Mouse (Mus musculus) megakaryocyte, adult 5-6 weeks (primary cell): ENCODE data around the gene Col17a1. TPM values are rescaled to one million over a fixed set of nuclear protein-coding genes. Genes with fewer than 3 reads are reported as not detected.

Source experiments
- ATAC-seq: 2 replicates; pipeline ENCODE4 v1.8.0; 2016; ENCODE audit warnings: mild to moderate bottlenecking, inconsistent platforms; ENCODE audit not compliant: poor library complexity, severe bottlenecking
- total RNA-seq, 2 experiments: library from RNA; stranded (forward) in 1 of 2; stranded (reverse) in 1 of 2; fragments of 153-499, 151-499 nt in 1 of 2; fragments of 221-1000, 200-1000 nt in 1 of 2; gene quantifications; 2 replicates each; pipeline versions ENCODE4 v1.2.3 to v1.2.4; 2015 to 2017

Gene Col17a1
- total RNA-seq, 2 experiments from 2014 or later = not detected

- no peak for ATAC-seq
Measured at GRCm38 (mm10) chr19:47668399-47668798, 23.5 kb downstream of the Col17a1 start.

- no peak for ATAC-seq
Measured at GRCm38 (mm10) chr19:47667601-47668000, 24.3 kb downstream of the Col17a1 start.

- ATAC-seq = no peak
Measured at GRCm38 (mm10) chr19:47659765-47660408, 32.0 kb downstream of the Col17a1 start.

GRCm38 (mm10) chr19:47658914-47659535 lies 32.9 kb downstream of the Col17a1 start:
- no peak for ATAC-seq

- ATAC-seq = no peak
Measured at GRCm38 (mm10) chr19:47654896-47655295, 37.0 kb downstream of the Col17a1 start.

- no peak for ATAC-seq
Measured at GRCm38 (mm10) chr19:47653173-47653572, 38.7 kb downstream of the Col17a1 start.

- ATAC-seq = no peak
Measured at GRCm38 (mm10) chr19:47652255-47652654, 39.6 kb downstream of the Col17a1 start.

- ATAC-seq = no peak
Measured at GRCm38 (mm10) chr19:47651160-47651480, 40.8 kb downstream of the Col17a1 start.

GRCm38 (mm10) chr19:47650366-47651159 lies 41.3 kb downstream of the Col17a1 start:
- ATAC-seq = no peak

- no peak for ATAC-seq
Measured at GRCm38 (mm10) chr19:47649071-47649470, 42.8 kb downstream of the Col17a1 start.

- no peak for ATAC-seq
Measured at GRCm38 (mm10) chr19:47646508-47647120, 45.3 kb downstream of the Col17a1 start.

- ATAC-seq = no peak
Measured at GRCm38 (mm10) chr19:47645583-47645982, 46.3 kb downstream of the Col17a1 start.

GRCm38 (mm10) chr19:47643910-47644309 lies 48.0 kb downstream of the Col17a1 start:
- ATAC-seq = no peak

GRCm38 (mm10) chr19:47635380-47635779 lies 56.5 kb downstream of the Col17a1 start:
- ATAC-seq = no peak

- no peak for ATAC-seq
Measured at GRCm38 (mm10) chr19:47631799-47632198, 60.1 kb downstream of the Col17a1 start.

GRCm38 (mm10) chr19:47630381-47630780 lies 61.5 kb downstream of the Col17a1 start:
- no peak for ATAC-seq

GRCm38 (mm10) chr19:47629068-47629467 lies 62.8 kb downstream of the Col17a1 start:
- ATAC-seq = no peak

GRCm38 (mm10) chr19:47627450-47627849 lies 64.4 kb downstream of the Col17a1 start:
- ATAC-seq = no peak

GRCm38 (mm10) chr19:47624940-47625711 lies 66.8 kb downstream of the Col17a1 start:
- ATAC-seq = no peak

GRCm38 (mm10) chr19:47621478-47621877 lies 70.4 kb downstream of the Col17a1 start:
- peak; percentile 84 for ATAC-seq

- ATAC-seq = no peak
Measured at GRCm38 (mm10) chr19:47613442-47613841, 78.5 kb downstream of the Col17a1 start.
